Mouse (Mus musculus) kidney, adult 11 months (tissue): ENCODE data around the gene Ruvbl2.

Experiments
- DNase-seq: peaks from one replicate; pipeline ENCODE4 v3.0.0; 2022

Ruvbl2 gene

GRCm38 (mm10) chr7:45421194-45421593 is 16.7 kb downstream of the Ruvbl2 start:
- no peak for DNase-seq

- no peak for DNase-seq
These were observed 17.3 kb downstream of the Ruvbl2 start, which contains the start of gene Lhb for GRCm38 (mm10) chr7:45420615-45420919. Gene Lhb, plus strand, starts transcription at chr7:45420820.

- DNase-seq = no peak
These were observed 17.9 kb downstream of the Ruvbl2 start for GRCm38 (mm10) chr7:45419859-45420614.

GRCm38 (mm10) chr7:45417962-45418492 is 19.9 kb downstream of the Ruvbl2 start:
- no peak for DNase-seq

- no peak for DNase-seq
These were observed 22.3 kb downstream of the Ruvbl2 start for GRCm38 (mm10) chr7:45415636-45416035.

GRCm38 (mm10) chr7:45414740-45415224 is 23.1 kb downstream of the Ruvbl2 start:
- DNase-seq = no peak

GRCm38 (mm10) chr7:45413864-45414739 is 23.8 kb downstream of the Ruvbl2 start:
- peak; percentile 36 for DNase-seq

- DNase-seq = no peak
These were observed 24.6 kb downstream of the Ruvbl2 start, which contains the start of gene Ntf5 for GRCm38 (mm10) chr7:45413113-45413863. Gene Ntf5, plus strand, starts transcription at chr7:45413695.

- DNase-seq = no peak
These were observed 25.5 kb downstream of the Ruvbl2 start for GRCm38 (mm10) chr7:45412421-45412820.

GRCm38 (mm10) chr7:45409497-45410163 is 28.3 kb downstream of the Ruvbl2 start:
- no peak for DNase-seq

- no peak for DNase-seq
These were observed 28.9 kb downstream of the Ruvbl2 start for GRCm38 (mm10) chr7:45408949-45409348.

- DNase-seq = no peak
These were observed 29.5 kb downstream of the Ruvbl2 start for GRCm38 (mm10) chr7:45408351-45408750.

- no peak for DNase-seq
These were observed 30.1 kb downstream of the Ruvbl2 start for GRCm38 (mm10) chr7:45407836-45408235.

GRCm38 (mm10) chr7:45406157-45407156 is 31.4 kb downstream of the Ruvbl2 start:
- DNase-seq = peak; percentile 23

GRCm38 (mm10) chr7:45405091-45406075 is 32.5 kb downstream of the Ruvbl2 start, which contains the start of gene Kcna7:
Gene Kcna7, plus strand, starts transcription at chr7:45405653.
- peak; percentile 52 for DNase-seq

- DNase-seq = peak; percentile 65
These were observed 34.2 kb downstream of the Ruvbl2 start for GRCm38 (mm10) chr7:45403532-45404261.

- no peak for DNase-seq
These were observed 36.3 kb downstream of the Ruvbl2 start for GRCm38 (mm10) chr7:45401521-45402085.

GRCm38 (mm10) chr7:45396787-45397186 is 41.1 kb downstream of the Ruvbl2 start:
- no peak for DNase-seq
